Mouse (Mus musculus) G1E-ER4 (cell line): ENCODE measurements around the gene Spink2. TPM values are rescaled to one million over a fixed set of nuclear protein-coding genes. Genes with fewer than 3 reads are reported as not detected.

Source experiments
- GATA1 ChIP-seq: IDR thresholded peaks from one replicate; pipeline ENCODE4 v1.8.0; 2012; ENCODE audit warnings: low read length, inconsistent platforms
- polyA plus RNA-seq: library from polyadenylated mRNA; stranded (reverse); fragments of >175 nt; gene quantifications from 2 replicates; pipeline ENCODE4 v1.2.3, GENCODE M21; 2012

Spink2 gene
- polyA plus RNA-seq, 1 experiment: not detected

DNA sequence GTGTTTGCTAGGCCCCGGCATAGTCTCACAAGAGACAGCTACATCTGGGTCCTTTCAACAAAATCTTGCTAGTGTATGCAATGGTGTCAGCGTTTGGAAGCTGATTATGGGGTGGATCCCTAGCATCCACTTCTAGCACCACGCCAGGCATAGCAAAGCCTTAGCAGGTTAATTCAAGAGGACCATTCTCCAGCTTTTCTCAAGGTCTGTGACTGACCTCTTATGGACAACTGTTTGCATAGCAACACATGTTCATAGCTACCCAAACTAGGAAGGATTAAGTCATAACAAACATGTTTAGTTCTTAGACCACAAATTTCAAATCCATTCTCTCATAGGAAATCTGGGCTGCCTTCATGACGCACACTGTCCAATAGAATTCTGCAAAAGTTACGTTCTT lies 40.7 kb downstream of the Spink2 start:
- TF ChIP-seq GATA1: no peak

DNA sequence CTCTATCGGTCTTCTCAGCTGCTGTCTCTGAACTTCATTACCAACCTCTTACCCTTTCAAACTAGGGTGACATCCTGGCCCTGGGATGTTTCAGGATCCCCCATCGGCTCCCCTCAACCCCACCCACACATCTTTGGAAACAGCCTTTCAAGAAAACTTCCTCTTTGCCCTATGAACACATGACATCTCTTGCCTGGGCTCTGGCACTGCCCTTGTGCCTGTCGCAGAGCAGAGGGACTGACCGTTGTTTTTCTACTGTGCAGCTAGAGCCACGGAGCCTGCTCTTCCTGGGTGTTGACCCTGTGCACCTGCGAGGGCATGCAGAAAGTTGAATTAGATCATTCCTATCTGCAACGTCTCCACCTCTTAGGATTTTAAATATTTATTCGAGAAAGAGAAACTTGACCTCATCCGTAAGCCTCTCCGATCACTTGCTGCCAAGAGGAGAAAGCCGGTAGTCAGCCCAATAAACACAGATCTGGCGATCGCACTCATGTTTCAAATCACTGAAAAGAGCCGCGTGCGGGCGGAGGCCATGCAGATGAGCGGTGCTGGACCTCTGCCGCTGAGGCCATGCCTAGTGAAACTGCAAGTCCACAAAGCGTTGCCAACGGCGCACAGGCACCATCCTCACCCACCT lies 43.8 kb downstream of the Spink2 start:
- no peak for TF ChIP-seq GATA1

DNA sequence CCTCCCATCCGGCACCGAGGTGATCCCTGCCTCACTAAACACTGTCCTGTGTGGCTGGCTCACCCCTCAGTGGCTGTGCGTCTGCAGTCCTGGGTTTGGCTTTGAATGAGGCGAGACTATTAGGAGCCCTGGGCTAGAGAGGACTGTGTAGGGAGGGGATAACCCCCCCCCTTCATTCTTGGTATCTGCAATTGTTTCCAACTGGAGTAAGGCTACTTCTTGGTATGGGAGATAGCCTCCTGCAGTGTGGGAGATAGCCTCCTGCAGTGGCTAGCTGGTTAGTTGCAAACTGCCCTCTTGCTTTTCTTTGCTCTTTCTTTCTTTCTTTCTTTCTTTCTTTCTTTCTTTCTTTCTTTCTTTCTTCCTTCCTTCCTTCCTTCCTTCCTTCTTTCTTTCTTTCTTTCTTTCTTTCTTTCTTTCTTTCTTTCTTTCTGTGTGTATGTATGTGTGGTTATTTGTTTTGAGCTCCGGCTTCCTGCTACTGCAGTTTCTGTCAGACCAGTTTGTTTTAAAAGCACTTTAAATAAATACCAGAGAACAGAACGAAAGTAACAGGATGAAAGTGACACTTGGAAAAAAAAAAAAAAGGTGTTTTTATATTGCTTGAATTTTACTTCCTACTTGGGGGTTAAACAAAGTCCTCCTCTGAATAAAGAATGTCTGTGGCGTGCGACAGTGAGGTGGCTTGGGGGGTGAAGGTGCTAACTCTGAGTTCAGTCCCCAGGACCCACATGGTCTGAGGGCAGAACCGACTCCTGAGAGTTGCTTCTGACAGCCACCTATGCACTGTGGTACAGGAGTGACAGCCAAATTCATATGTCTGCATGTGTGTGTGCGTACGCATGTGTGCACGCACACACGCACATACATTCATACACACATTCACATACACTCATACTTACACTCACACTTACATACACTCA lies 45.3 kb downstream of the Spink2 start:
- TF ChIP-seq GATA1: no peak

DNA sequence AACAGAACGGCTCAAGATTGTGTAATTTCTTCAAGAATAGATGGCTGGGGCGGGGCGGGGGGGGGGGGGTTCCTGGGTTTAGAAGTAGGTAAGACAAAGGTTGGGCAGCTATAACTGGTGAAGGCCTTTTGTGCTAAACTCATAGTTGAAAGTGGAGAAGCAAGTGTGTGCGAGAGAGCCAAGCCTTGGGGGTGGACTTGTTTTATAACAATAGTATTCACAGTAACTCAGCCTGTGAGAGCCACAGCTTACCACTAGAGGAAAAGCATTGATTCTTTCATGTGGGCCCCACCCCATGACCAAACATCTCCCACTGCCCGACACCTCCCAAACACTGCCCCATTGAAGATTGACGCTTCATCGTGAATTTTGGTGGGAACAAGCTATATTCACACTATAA lies 47.7 kb downstream of the Spink2 start:
- TF ChIP-seq GATA1: no peak

DNA sequence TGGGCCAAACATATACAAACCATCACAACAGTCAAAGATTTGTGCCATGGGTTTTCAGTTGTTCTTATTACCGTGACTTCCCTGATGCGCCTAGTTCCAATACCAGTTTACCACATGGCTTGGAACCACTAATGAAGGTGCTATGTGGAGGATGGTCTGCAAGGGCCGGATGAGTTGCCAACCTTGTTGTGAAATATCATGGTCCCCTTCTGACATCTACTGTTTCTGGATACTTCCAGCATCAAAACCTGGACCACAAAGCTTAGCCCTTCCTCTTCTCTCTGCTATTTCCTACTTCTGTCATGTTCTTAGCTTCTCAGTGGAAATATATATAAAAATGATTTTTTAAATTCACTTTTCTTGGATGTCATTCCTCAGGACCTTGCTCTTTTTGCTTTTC lies 48.7 kb downstream of the Spink2 start:
- no peak for TF ChIP-seq GATA1

DNA sequence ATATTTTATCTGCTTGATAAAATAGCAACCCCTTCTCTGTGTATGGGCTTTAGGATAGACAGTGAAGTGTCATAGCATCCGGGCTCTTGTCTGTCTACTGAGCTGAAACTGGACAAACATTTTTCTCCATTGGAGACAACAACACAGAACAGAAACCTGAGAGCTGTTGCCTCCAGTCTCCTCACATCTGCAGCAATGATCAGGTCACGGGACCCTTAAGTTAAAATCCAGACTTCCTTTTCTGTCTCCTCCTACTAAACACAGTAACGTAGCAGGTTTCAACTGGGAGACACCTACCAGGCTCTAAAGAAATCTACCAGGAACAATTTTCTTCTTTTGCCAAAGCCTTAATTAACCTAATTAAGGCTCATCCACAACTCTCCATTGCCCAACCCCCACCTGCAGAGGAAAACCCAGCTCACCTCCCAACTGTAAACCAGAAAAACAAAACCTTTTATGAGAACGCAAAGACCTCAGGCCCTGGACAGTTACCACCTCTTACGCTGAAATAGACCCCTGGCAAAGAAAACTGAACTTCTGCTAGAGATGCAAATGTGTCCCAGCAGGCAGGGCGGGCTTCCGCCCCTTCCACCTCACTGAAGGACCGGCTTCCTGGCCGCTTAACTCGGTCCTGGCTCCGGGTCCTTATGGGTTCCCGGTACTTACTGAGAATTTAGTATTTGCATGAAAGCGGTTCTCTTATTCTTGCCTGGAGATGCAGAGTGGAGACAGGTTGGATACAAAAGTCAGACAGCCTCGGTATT lies 53.3 kb downstream of the Spink2 start:
- no peak for TF ChIP-seq GATA1

DNA sequence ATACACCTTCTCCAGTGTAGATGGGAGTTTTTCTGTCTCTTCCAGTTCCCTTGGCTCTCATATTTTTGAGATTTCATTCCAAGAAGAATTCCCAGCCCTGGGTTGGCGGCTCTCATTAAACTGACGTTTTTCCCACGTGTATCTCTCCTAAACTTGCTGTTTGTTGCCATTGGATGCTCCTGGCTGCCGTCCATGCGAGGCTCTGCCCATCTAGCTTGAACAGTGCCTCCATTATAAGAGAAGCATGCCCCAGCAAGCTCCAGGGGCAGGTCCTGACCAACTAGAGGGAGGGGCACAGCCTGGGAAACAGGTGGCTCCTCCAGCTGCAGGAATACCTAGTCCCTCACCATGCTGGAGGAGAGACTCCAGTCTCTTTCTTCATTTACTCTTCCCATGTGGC lies 54.3 kb downstream of the Spink2 start:
- no peak for TF ChIP-seq GATA1

DNA sequence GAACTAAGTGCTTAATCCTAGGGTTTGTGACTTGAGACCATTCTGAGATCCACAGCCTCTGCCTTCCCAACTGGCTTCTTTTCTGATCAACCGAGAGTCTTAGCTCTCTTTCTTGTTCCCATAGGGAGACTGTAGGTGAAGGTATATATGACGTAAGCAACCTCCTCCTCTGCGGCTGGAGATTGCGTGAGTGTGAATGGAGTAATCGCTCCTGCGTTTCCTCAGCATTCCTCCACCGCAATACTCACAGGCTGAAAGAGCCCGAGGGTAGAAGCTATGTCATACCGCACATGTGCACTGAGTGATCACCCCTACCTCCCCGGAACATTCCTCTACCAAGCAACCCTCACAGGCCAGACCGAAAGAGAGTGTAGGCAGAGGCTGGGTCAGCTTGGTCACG lies 55.7 kb downstream of the Spink2 start:
- TF ChIP-seq GATA1: no peak

Other genes starting within 250 kb of the Spink2 start
- 83.0 and 117 TPM in 2 replicates for gene Srp72, start 236.8 kb downstream of the Spink2 start, polyA plus RNA-seq
- gene Arl9, start 207.4 kb downstream of the Spink2 start, polyA plus RNA-seq: not detected in 2 replicates
- gene Thegl, start 195.4 kb downstream of the Spink2 start, polyA plus RNA-seq: not detected in 2 replicates
- not detected in 2 replicates for gene Hopx, start 96.3 kb downstream of the Spink2 start, polyA plus RNA-seq
- gene Rest, start 54.0 kb upstream of the Spink2 start, polyA plus RNA-seq: 6.6 and 7.8 TPM in 2 replicates
- gene Noa1, start 98.6 kb upstream of the Spink2 start, polyA plus RNA-seq: 48.0 and 48.5 TPM in 2 replicates
- gene Polr2b, start 98.7 kb upstream of the Spink2 start, polyA plus RNA-seq: 2.0 and 3.3 TPM in 2 replicates
- not detected in 2 replicates for gene Igfbp7, start 196.6 kb upstream of the Spink2 start, polyA plus RNA-seq